Mouse (Mus musculus) left cerebral cortex, adult 18-20 months (tissue): Measurements from ENCODE around the gene Ephb4. TPM values are rescaled to one million over a fixed set of nuclear protein-coding genes. Genes with fewer than 3 reads are reported as not detected.

Source experiments
- DNase-seq, 2 experiments: peaks; one replicate each; pipeline ENCODE4 v3.0.0; 2021 to 2022; ENCODE audit warnings: low spot score in 2 of 2, mixed read lengths in 1 of 2
- total RNA-seq, 2 experiments: library from RNA; stranded (reverse); gene quantifications; 2 replicates each; pipeline ENCODE4 v1.2.3; 2021

Ephb4 gene
- total RNA-seq, 2 experiments from 2014 or later, result 5.5 to 5.8 TPM

GRCm38 (mm10) chr5:137419105-137419504, 69.2 kb downstream of the Ephb4 start:
- no peak for DNase-seq

GRCm38 (mm10) chr5:137419841-137420240, 69.9 kb downstream of the Ephb4 start:
- DNase-seq, result no peak

GRCm38 (mm10) chr5:137425648-137426047, 75.7 kb downstream of the Ephb4 start:
- no peak for DNase-seq

Other genes with a start within 250 kb of the Ephb4 start
- gene Trim56, start 233.9 kb upstream of the Ephb4 start, total RNA-seq, result 1 to 10 TPM; 4.2 to 4.7 TPM
- gene Muc3, start 200.8 kb upstream of the Ephb4 start, total RNA-seq, result not detected
- gene Muc3a, start 137.7 kb upstream of the Ephb4 start, total RNA-seq, result 1 to 10 TPM; 3.0 to 4.4 TPM
- 10 to 100 TPM; 50.0 to 54.6 TPM for gene Ache, start 62.6 kb upstream of the Ephb4 start, total RNA-seq
- 10 to 100 TPM; 12.2 to 13.4 TPM for gene Ufsp1, start 55.5 kb upstream of the Ephb4 start, total RNA-seq
- 100 to 1,000 TPM; 185 to 191 TPM for gene Srrt, start 42.4 kb upstream of the Ephb4 start, total RNA-seq
- 1 to 10 TPM; 4.8 to 5.9 TPM for gene Trip6, start 35.7 kb upstream of the Ephb4 start, total RNA-seq
- 10 to 100 TPM; 20.3 to 23.9 TPM for gene Slc12a9, start 16.5 kb upstream of the Ephb4 start, total RNA-seq
- under 1 TPM; 0.12 to 0.30 TPM for gene Zan, start 127.0 kb downstream of the Ephb4 start, total RNA-seq
- gene Pop7, start 152.4 kb downstream of the Ephb4 start, total RNA-seq, result 10 to 100 TPM; 31.3 to 33.3 TPM
- 10 to 100 TPM; 62.3 to 65.6 TPM for gene Gigyf1, start 168.4 kb downstream of the Ephb4 start, total RNA-seq
- not detected for gene Epo, start 183.1 kb downstream of the Ephb4 start, total RNA-seq
- 100 to 1,000 TPM; 607 to 661 TPM for gene Gnb2, start 183.4 kb downstream of the Ephb4 start, total RNA-seq
- 100 to 1,000 TPM; 112 to 115 TPM for gene Actl6b, start 203.4 kb downstream of the Ephb4 start, total RNA-seq
- 10 to 100 TPM; 12.8 to 13.2 TPM for gene Tfr2, start 219.7 kb downstream of the Ephb4 start, total RNA-seq